Mouse (Mus musculus) neural tube, embryonic 12.5 days (tissue): ENCODE data around the gene Slc34a2. TPM values are rescaled to one million over a fixed set of nuclear protein-coding genes. Genes with fewer than 3 reads are reported as not detected.

Experiments
- ATAC-seq: fragments of 200-750 bp; cut with Nextera tagmentation; 2 replicates; pipeline ENCODE4 v1.8.0; 2017; ENCODE audit warnings: low read depth, mild to moderate bottlenecking, moderate TSS enrichment, moderate library complexity; ENCODE audit not compliant: low FRiP score
- H3K27ac ChIP-seq: fragments of 300-500 bp; sonication (generic); 2 replicates; pipeline ENCODE4 v1.5.1; 2016
- H3K27me3 ChIP-seq: fragments of 300-500 bp; sonication (generic); replicated peaks from 2 replicates; pipeline ENCODE4 v1.6.1; 2016; ENCODE audit warnings: mild to moderate bottlenecking
- H3K36me3 ChIP-seq: fragments of 300-500 bp; sonication (generic); 2 replicates; pipeline ENCODE4 v1.6.1; 2016; ENCODE audit warnings: mild to moderate bottlenecking
- H3K4me1 ChIP-seq: fragments of 300-500 bp; sonication (generic); 2 replicates; pipeline ENCODE4 v1.6.1; 2016
- H3K4me2 ChIP-seq: fragments of 300-500 bp; sonication (generic); replicated peaks from 2 replicates; pipeline ENCODE4 v1.6.1; 2016; ENCODE audit warnings: mild to moderate bottlenecking
- H3K4me3 ChIP-seq: fragments of 300-500 bp; sonication (generic); 2 replicates; pipeline ENCODE4 v1.5.1; 2016
- H3K9ac ChIP-seq: fragments of 300-500 bp; sonication (generic); 2 replicates; pipeline ENCODE4 v1.6.1; 2016; ENCODE audit warnings: mild to moderate bottlenecking
- H3K9me3 ChIP-seq: fragments of 300-500 bp; sonication (generic); 2 replicates; pipeline ENCODE4 v1.6.1; 2016; ENCODE audit warnings: mild to moderate bottlenecking
- WGBS: fragments of 180-500 bp; shearing (Covaris S2); methylation state at CpG from one replicate; pipeline ENCODE4 v1.1.7; 2016; 5-methylcytosine and 5-hydroxymethylcytosine counted together
- polyA plus RNA-seq: library from polyadenylated mRNA; unstranded; fragments of >200 nt; fragmentation: Nextera tagmentation; extraction: Ambion mirVana; gene quantifications from 2 replicates; pipeline ENCODE4 v1.2.1, GENCODE M21; 2016

Slc34a2 gene
- polyA plus RNA-seq, 1 experiment from 2014 or later = not detected

DNA sequence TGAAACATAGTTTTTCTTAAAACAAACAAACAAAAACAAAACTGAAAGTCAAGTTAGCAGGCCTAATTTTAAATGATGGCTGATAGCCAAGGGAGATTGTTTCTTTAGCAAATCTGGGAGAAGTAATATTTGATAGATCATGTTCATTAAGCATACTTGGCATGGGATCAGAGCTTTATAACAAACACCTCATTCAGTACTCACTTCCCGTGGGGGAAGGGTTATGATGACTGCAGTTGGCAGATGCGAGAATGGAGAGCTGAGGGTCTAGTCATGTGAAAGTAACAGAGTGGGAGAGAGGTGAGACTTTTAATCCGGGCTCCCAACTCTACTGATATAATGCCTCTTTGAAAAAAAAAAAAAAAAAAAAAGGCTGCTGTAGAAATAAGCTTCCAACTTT is 81.8 kb downstream of the Slc34a2 start:
- Histone ChIP-seq H3K27me3 (no peaks in the 10 kb centered on the region), H3K36me3 (no peaks in the 10 kb centered on the region), H3K4me3 (no peak overlapping the region), H3K9me3 (no peaks in the 10 kb centered on the region), H3K27ac (no peak overlapping the region), H3K4me2 (no peak overlapping the region), H3K9ac (no peak overlapping the region), H3K4me1 (0 out of 2 replicates have a peak, but pooled peaks cover 7% of the 10 kb centered on the region)
- no peak for ATAC-seq
- 70% methylated on average over 3 of the region's 3 CpGs for WGBS

Other genes with a start within 250 kb of the Slc34a2 start
- 121 and 122 TPM in 2 replicates for gene Anapc4, start 204.1 kb upstream of the Slc34a2 start, polyA plus RNA-seq
- gene Sel1l3, start 175.8 kb downstream of the Slc34a2 start, polyA plus RNA-seq = 4.6 and 5.7 TPM in 2 replicates
- gene Smim20, start 229.0 kb downstream of the Slc34a2 start, polyA plus RNA-seq = 65.6 and 75.6 TPM in 2 replicates